Mouse (Mus musculus): ENCODE data around the gene Naip2. TPM values are rescaled to one million over a fixed set of nuclear protein-coding genes. Genes with fewer than 3 reads are reported as not detected.
"Not testable (repeated sequence)": the region's sequence is repeated elsewhere in the genome, so short reads cannot be mapped to it uniquely, and the experiment has no call there.

The Naip2 gene
- total RNA-seq (2021) = under 1 TPM; 0.25 to 0.31 TPM
- long read RNA-seq, experiment 1 = 0 reads
- long read RNA-seq, experiment 2 = 0 reads

- not testable (repeated sequence) for DNase-seq (ENCODE audit: low spot score in 2 of 2)
Observed at GRCm38 (mm10) chr13:100201659-100202333, at the start of gene Naip2. Naip2 (minus strand) TSS chr13:100202092.

GRCm38 (mm10) chr13:100246896-100247519 is 45.1 kb upstream of the Naip2 start:
- DNase-seq (ENCODE audit: low spot score in 2 of 2) = not testable (repeated sequence)

GRCm38 (mm10) chr13:100246223-100246622 is 44.3 kb upstream of the Naip2 start, which contains the start of gene Naip5:
Naip5 (minus strand) TSS chr13:100246323.
- not testable (repeated sequence) for DNase-seq (ENCODE audit: low spot score in 2 of 2)

DNA sequence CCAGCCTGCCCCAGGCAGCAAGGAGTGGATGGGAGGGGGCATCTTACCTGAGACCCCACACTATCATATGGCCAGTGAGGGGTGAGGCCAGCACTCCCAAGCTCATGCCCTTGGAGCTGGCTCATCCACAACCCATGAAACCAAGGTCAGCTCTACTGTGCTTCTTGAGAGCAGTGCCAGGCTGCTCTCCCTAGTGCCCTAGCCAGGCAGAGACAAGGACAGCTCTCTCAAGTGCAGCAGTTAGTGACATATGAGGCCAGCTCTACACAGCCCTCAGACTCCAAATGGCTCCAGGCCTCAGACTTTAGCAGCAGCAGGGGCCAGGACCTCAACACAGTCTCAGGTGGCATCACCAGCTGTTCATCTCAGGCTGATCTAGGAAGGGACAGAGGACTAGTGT is 41.8 kb upstream of the Naip2 start:
- DNase-seq (ENCODE audit: low spot score in 2 of 2) = no peak

- not testable (repeated sequence) for DNase-seq (ENCODE audit: low spot score in 2 of 2)
Observed at GRCm38 (mm10) chr13:100213683-100214082, 11.8 kb upstream of the Naip2 start.

GRCm38 (mm10) chr13:100210540-100210939 is 8.6 kb upstream of the Naip2 start:
- DNase-seq (ENCODE audit: low spot score in 2 of 2) = no peak

DNA sequence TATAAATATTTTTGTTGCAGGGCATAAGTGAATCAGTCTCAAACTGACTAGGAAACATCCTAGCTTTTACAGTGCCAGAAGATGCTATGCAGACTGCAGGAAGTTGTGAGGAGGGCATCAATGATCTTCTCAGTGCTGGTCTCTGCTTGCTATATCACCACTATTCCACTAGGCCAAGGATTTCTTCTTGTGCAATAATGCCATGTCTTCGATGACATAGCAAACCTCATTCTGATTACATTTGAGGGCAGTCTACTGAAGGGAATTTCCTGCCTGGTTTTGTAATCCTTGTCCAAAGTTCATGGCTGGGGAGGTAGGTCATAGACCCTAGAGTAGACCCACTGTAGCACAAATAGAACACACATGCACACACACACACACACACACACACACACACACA is 1.4 kb upstream of the Naip2 start:
- no peak for DNase-seq (ENCODE audit: low spot score in 2 of 2)

DNA sequence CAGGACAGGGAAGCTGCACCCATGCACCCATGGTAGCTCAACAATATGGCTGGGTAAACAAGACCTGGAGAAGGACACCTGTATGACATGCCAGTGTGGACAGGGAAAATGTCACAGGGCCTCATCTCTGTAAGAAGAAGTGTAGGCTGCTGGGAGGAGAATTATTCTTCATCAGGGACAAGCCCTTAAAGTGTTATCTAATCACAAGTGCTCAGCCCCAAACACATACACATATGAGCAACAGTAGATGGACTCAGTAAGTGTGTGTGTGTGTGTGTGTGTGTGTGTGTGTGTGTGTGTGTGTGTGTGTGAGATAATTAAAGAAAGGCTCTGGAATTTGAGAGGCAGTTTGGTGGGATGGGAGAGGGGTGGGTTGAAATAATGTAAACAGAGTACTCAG is 1.1 kb downstream of the Naip2 start:
- no peak for DNase-seq (ENCODE audit: low spot score in 2 of 2)

DNA sequence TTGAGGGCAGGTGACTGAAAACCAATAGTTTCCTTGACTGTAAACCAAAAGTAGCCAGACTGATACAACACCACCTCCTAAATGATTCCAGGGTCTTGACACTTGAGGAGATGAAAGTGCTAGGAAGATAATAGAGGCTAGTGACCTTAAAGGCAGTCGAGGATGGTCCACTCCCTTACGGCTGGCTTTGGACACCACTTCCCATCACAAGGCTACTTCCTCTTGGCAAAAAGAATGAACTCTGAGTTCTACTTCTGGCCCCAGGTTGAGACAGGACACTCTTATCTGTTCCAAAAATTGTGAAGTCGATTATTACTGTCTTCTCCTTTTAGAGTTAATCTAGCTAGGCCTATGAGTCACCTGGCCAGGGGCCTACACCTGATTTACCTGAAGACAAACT is 6.5 kb downstream of the Naip2 start:
- DNase-seq (ENCODE audit: low spot score in 2 of 2) = no peak

DNA sequence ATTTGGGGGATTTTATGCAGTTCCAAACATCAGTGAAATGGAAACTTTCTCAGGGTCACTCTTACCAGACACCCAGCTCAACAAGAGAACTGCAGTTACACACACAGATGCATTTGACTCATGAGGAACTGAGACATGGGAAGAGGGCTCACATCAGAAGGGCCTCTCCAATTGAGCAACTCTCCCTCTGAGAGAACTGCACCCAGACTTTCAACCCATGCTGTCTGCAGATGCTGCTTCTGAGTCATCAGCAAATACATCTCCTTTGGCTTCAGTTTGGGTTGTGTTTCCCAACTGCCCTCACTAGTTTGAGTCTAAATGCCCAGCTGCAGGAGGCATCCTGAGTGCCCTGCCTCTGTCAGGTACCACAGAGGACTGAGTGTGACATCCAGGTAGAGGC is 18.8 kb downstream of the Naip2 start:
- DNase-seq (ENCODE audit: low spot score in 2 of 2) = not testable (repeated sequence)

DNA sequence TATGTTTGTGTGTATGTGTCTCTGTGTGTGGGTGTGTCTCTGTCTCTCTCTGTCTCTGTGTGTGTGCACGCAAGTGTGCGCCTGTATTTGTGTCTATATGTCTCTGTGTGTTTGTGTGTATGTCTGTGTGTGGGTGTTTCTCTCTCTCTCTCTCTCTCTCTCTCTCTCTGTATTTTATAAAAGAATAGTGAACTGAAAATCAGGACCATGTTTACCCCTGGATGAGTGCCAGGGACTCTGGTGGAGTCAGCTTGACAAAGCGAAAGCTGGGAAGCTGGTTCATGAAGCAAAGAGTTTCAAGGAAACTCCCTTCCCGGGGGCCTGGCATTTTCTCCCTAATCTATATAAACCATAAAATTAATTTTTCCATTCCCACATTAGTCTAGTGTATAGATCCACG is 27.5 kb downstream of the Naip2 start:
- DNase-seq (ENCODE audit: low spot score in 2 of 2) = peak in 1 of 2 experiments; percentile 2

DNA sequence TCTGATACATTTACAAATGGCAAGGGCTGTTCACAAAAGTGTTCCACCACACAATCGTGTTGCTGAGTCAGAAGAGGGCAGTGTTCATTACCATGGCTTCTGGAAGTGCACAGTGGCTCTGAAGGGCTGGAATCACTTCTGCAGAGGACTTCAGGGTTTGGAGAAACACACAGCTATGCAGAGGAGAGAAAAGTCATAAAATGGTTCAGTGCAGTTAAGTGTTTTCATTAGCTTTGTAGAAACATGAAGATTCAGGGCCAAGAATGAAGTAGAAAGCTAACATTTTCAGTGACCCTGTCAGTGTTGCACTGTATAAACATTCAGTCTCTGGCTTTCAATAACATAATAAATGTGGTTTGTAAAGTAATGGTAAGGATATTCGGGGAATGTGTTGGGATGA is 35.5 kb downstream of the Naip2 start:
- not testable (repeated sequence) for DNase-seq (ENCODE audit: low spot score in 2 of 2)

DNA sequence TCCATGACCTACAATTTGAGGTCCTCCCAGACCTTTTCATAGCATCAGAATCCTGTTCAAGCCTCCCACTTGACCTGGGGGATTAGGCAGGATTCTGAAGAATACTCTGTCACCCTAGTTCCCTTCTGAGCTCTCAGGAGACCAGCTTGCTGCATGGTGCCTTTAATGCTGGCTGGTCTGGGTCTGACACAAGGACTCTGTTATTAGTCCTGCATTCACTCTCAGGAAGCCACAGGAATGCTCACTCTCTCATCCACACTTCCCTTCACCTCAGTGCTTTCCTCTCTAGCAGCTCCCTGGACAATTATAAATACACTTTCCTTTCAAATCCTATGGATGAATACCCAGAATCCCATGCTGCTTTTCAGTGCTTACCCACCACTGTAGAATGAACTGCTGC is 39.4 kb downstream of the Naip2 start:
- DNase-seq (ENCODE audit: low spot score in 2 of 2) = not testable (repeated sequence)

- not testable (repeated sequence) for DNase-seq (ENCODE audit: low spot score in 2 of 2)
Observed at GRCm38 (mm10) chr13:100161171-100161870, 40.6 kb downstream of the Naip2 start.

GRCm38 (mm10) chr13:100156624-100157023 is 45.3 kb downstream of the Naip2 start:
- DNase-seq (ENCODE audit: low spot score in 2 of 2) = no peak

- no peak for DNase-seq (ENCODE audit: low spot score in 2 of 2)
Observed at GRCm38 (mm10) chr13:100152659-100153058, 49.2 kb downstream of the Naip2 start.

- no peak for DNase-seq (ENCODE audit: low spot score in 2 of 2)
Observed at GRCm38 (mm10) chr13:100141646-100142314, 60.1 kb downstream of the Naip2 start.

DNA sequence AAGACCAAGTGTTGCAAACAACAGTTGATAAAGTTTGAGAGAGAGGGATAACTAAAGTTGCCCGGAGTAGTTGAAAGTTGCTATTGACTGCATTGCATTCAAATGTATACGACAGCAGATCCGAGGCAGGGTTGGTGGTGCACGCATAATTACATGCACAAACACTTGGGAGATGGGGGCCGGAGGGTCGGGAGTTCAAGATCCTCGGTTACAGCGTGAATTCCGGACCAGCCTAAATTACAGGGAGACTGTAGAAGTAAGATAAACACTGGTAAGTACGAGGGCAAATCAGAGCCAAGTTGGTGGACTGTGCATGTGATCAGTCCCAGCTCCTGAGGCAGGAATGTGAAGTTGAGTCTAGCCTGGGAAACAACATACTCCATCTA is 76.6 kb downstream of the Naip2 start:
- DNase-seq (ENCODE audit: low spot score in 2 of 2) = no peak

GRCm38 (mm10) chr13:100124423-100125257 is 77.3 kb downstream of the Naip2 start, which contains the start of gene Smn1:
Smn1 (plus strand) TSS chr13:100124852.
- DNase-seq (ENCODE audit: low spot score in 2 of 2) = peak; percentile 89 to 96

- no peak for DNase-seq (ENCODE audit: low spot score in 2 of 2)
Observed at GRCm38 (mm10) chr13:100123970-100124369, 77.9 kb downstream of the Naip2 start.
